Mouse (Mus musculus): ENCODE measurements around the gene Tns1. TPM values are rescaled to one million over a fixed set of nuclear protein-coding genes. Genes with fewer than 3 reads are reported as not detected.
A peak's percentile ranks its signal among the peaks of the same experiment; 100 is the strongest.

The Tns1 gene
- polyA plus RNA-seq, 1 experiment from 2014 or later = 84.7 TPM

DNA sequence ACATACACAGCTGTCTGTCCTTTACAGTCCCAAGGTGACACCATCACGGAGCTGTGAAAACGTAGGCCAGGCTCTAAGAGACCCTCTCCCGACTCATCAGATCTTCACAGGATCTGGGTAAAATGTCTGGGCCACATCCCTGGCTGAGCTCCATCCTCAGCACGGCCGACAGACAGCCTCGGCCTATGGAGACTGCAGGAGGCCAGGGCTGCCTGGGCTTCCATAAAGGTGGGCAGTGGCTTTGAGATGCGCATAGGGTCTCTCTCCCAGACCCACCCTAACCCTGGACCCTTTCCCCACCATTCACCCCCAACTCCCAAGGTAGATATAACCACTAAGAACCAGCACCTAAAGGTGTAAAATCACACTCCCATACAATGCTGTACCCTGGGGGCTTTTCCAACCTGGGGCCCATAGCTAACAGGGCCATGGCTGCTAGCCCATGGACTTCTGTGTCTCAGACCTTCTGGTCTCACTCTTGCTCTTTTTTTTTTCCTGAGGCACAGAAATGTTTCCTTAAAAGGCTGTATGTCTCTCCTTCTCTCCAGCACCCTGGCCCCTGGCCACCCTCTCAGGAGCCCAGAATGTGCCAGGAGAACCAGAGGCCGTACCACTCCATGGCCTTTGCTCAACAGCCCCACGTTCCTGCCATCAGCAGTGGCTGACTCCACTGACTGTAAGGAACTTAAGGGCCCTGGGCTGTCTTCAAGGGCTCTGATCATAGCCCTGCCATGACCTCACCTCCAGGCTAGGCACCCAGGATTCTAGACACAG, 106.7 kb downstream of the Tns1 start:
- 98% methylated on average over 9 of the region's 9 CpGs for WGBS (ENCODE audit: missing documents)
- Histone ChIP-seq H3K27ac (no peak overlapping the region), H3K79me2 (ENCODE audit: inconsistent target) (no peaks in the 10 kb centered on the region)

DNA sequence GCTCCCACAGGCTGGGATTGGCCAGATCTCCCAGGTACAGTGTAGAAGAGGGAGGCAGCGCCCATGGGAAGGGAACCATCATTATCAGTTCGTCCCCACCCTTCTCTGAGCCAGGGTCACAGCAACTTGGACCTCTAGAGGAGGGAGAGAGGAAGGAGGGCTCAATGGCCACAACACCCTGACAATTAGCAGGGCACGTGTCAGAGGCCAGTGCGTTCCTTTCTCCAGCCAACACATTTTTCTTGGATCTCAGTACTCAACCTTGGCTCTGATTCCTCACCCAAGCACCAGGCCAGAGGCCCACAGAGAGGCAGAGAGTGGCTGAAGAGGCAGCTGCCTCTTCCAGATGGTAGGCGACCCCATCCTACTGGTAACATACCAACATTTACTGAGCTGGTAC, 107.6 kb downstream of the Tns1 start:
- no peak overlapping the region for H3K27ac ChIP-seq
- H3K4me3 ChIP-seq (ENCODE audit: inconsistent target) = no peak overlapping the region
- H3K36me3 ChIP-seq (ENCODE audit: inconsistent target) = no peaks in the 10 kb centered on the region
- H3K79me2 ChIP-seq (ENCODE audit: inconsistent target) = no peaks in the 10 kb centered on the region
- 100% methylated on average over 5 of the region's 5 CpGs for WGBS (ENCODE audit: missing documents)

More for the DNA sequence above, 106.7 kb downstream of the Tns1 start:
- no peak overlapping the region for H3K4me3 ChIP-seq (ENCODE audit: inconsistent target)
- no peaks in the 10 kb centered on the region for H3K36me3 ChIP-seq (ENCODE audit: inconsistent target)

DNA sequence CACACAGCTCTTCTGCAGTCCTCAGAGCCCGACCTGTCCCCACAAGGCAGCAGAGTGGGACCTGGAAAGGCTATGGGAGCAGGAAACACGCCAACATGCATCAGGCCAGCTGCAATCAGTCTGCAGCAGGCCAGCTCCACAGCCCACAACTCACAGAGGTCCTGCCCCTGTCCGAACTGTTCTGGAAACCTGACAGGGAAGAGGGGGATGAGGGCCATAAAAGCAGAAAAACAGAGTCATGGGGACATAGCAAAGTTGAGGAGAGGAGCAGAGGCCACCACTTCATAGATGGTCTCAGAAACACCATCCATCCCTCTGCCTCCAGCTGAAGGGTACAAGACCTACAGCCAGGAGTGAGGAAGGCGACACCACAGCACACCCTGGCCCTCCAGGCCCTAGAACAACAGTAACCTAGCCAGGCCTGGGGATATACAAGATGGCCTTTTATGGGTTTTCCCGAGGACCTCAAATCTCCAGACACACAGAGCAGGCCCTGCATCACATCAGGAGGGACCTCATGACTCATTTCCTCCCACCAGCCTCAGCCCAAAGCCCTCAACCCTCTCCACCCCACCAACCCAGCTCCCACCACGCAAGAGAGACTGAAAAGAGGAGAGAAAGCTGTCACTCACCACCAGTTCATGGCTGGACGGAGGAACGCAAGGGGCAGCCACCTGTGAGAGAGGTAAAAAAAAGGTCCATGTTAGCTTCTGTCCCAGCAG, 108.6 kb downstream of the Tns1 start:
- Histone ChIP-seq H3K4me3 (ENCODE audit: inconsistent target) (no peak overlapping the region), H3K79me2 (ENCODE audit: inconsistent target) (no peaks in the 10 kb centered on the region), H3K27ac (no peak overlapping the region), H3K36me3 (ENCODE audit: inconsistent target) (no peaks in the 10 kb centered on the region)
- WGBS (ENCODE audit: missing documents) = 73% methylated on average over 8 of the region's 8 CpGs

DNA sequence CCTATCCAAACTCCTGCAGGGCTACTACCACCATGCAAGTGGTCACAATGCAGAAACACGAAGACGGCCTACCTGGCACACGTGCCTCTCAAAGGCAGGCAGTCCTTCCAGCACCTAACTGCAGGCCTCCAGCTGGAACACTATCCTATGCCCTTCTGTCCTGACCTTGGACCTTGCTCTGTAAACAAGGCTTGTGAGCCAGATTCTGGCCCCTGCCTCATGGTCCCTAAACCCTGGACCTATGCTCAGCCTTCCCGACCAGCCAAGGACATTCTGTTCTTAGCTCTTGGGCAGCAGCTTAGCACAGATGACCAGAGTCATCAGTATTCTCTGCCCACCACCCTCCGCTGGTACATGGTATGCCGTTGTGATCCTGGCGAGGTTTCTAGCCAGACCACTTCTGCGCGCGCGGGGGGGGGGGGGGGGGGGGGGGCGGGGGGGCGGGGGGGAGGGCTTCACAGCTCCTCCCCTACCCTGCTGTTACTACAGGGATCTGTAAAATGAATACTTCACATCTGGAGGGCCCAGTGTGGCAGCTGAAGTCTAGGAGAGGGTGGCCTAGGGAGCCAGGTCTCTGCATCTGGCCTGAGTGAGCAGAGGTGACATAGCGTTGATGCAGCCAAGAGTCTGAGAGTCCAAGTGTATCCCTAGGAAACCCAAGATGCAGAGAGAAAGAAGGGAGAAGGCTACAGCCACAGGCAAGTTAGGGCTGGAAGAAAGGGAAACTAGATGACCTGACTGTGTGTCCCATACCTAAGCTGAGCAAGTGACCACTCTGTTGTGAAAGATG, 109.5 kb downstream of the Tns1 start:
- H3K27ac ChIP-seq = no peak overlapping the region
- H3K79me2 ChIP-seq (ENCODE audit: inconsistent target) = no peaks in the 10 kb centered on the region
- no peaks in the 10 kb centered on the region for H3K36me3 ChIP-seq (ENCODE audit: inconsistent target)
- no peak overlapping the region for H3K4me3 ChIP-seq (ENCODE audit: inconsistent target)
- WGBS (ENCODE audit: missing documents) = 96% methylated on average over 5 of the region's 14 CpGs

DNA sequence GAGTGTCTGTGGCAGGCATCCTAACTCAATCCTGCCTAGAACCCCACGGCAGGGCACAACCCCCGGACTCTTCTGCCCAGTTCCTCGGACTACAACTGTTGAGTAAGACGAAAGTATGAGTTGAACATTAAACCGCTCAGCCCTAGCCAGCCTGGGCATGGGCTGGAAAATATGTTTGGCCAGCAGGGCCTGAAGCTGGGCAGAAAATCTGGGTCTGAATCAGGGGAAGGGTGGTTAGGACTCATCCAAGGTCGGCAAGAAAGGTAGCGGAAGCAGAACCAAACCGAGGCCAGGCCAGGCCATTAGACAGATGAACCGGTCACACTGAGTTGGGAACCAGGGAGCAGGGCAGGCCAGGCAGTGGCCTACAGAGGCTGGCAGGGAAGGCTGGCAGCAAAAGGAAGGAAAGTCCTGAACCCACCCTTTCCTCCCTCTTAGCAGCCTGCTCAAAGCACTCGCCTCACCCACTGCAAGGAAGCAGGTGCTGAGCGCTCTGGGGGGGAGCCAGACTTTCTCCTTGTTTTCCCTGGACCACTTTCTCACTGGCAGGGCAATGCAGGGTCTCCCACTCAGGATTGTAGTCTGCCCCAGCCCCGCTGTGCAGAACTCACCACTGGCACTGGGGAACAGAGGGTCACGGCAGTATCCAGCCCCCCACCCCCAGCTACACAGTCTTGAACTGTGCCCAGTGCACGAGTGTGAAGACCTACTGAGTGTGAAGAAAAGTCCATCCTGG, 110.8 kb downstream of the Tns1 start:
- 86% methylated on average over 14 of the region's 14 CpGs for WGBS (ENCODE audit: missing documents)
- H3K4me3 ChIP-seq (ENCODE audit: inconsistent target) = no peak overlapping the region
- no peaks in the 10 kb centered on the region for H3K79me2 ChIP-seq (ENCODE audit: inconsistent target)
- no peak overlapping the region for H3K27ac ChIP-seq
- H3K36me3 ChIP-seq (ENCODE audit: inconsistent target) = no peaks in the 10 kb centered on the region

DNA sequence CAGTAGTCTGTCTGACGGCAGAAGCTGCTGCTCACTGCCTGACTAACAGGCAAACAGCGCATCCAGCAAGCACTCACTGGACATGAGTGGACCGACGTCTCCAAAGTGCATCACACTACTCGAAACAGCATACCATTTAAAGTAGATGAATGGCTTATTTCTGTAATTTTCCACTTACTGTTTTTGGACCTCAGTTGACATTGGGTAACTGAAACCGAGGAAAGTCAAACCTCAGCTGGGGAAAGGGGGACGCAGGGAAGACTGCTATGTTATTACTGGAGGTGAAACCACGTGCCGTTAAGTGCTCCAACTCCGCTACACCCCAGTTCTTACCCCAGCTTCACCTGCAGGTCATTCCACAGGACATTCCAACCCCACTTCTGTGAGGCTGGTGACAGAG, 111.5 kb downstream of the Tns1 start:
- WGBS (ENCODE audit: missing documents) = 90% methylated on average over 10 of the region's 10 CpGs
- H3K79me2 ChIP-seq (ENCODE audit: inconsistent target) = no peaks in the 10 kb centered on the region
- no peak overlapping the region for H3K4me3 ChIP-seq (ENCODE audit: inconsistent target)
- no peaks in the 10 kb centered on the region for H3K36me3 ChIP-seq (ENCODE audit: inconsistent target)
- no peak overlapping the region for H3K27ac ChIP-seq

DNA sequence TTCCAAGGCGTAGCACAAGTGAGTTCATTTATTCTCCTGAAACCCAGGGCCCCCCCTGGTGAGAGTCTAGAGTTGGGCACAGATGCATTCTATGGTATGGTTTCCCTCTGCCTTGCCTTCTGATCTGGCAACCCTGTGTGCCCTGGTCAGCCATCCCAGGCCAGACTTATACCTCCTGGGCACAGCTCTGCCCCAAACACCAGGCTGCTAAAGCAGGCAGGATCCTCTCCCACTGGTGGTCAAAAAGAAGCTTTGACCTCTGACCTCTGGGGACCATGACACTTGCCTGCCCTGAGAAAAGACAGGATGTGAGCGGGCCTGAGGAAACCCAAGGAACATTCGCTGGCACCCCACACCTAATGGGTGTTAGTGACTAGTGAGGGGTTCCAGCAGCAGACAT, 114.8 kb downstream of the Tns1 start:
- Histone ChIP-seq H3K4me3 (ENCODE audit: inconsistent target) (no peak overlapping the region), H3K27ac (no peak overlapping the region), H3K36me3 (ENCODE audit: inconsistent target) (no peaks in the 10 kb centered on the region), H3K79me2 (ENCODE audit: inconsistent target) (no peaks in the 10 kb centered on the region)
- 100% methylated on average over 3 of the region's 3 CpGs for WGBS (ENCODE audit: missing documents)

DNA sequence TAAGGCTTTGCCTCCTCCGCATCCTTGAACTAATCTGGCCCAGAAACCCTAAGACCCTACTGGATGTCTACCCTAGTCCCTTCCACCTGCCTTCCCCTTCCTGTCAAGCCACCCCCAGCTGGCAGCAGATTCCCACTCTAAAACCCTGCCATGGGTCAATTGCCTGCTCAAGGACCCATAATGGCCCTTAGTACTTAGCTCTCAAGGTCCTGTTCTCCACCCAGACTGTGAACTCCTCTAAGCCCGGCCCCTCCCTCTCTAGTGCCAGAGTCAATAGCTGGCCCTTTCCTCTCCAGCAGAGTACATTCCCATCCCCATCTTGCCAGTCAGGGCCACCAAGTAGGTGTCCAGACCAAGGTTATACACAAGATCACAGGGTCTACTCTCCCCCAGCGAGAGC, 115.3 kb downstream of the Tns1 start:
- 98% methylated on average over 3 of the region's 3 CpGs for WGBS (ENCODE audit: missing documents)
- no peaks in the 10 kb centered on the region for H3K79me2 ChIP-seq (ENCODE audit: inconsistent target)
- no peaks in the 10 kb centered on the region for H3K36me3 ChIP-seq (ENCODE audit: inconsistent target)
- no peak overlapping the region for H3K27ac ChIP-seq
- H3K4me3 ChIP-seq (ENCODE audit: inconsistent target) = no peak overlapping the region

DNA sequence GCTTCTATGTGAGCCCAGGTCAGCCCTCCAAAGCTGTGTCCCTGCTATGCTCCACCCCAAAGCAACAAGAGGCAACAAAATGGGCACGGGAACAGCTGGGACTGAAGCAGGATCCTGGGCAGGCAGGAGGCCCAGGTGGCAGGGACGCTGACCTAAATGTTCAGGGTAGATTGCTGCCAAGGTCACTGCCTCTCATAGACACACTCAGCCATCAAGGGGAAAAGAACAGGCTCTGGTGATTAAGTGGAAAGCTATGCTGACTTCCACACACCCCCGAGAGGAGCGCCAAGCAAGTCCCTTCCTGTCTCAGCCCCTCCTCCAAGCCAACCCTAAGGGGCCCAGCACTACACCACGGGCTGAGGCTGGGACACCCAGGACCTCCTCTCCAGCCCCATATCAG, 115.8 kb downstream of the Tns1 start:
- Histone ChIP-seq H3K27ac (no peak overlapping the region), H3K79me2 (ENCODE audit: inconsistent target) (no peaks in the 10 kb centered on the region), H3K36me3 (ENCODE audit: inconsistent target) (no peaks in the 10 kb centered on the region), H3K4me3 (ENCODE audit: inconsistent target) (no peak overlapping the region)
- 61% methylated on average over 5 of the region's 5 CpGs for WGBS (ENCODE audit: missing documents)

DNA sequence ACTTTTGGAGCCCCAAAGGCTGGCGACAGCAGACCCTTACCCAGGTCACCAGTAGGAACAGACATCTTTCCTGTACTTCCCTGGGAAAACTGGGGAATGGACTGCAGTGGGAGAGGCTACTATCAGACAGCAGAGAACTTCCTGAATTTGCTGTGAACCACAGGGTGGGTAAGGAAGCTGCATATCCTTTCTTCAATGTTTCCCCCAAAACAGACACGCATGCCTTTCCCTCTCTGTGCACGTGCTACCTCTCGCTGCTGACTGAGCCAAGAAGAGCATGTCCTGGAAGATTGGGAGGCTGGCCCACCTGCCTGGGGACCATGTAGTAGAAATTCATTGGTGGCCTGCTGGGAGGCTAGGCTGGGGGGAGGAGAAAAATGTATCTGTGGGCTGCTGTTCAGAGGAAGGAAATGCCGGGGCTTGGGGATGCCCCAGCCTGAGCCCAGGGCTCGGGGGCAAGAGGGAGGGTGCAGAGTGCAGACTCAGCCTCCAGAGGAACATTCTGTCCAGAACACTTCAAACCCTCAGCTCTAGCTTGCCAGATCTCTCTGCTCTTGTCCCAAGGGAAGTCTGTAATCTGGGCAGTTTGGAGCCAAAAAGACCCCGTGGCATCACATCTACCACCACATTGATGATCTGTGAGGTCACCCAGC, 116.7 kb downstream of the Tns1 start:
- 17% methylated on average over 7 of the region's 7 CpGs for WGBS (ENCODE audit: missing documents)
- no peak overlapping the region for H3K27ac ChIP-seq
- H3K36me3 ChIP-seq (ENCODE audit: inconsistent target) = no peaks in the 10 kb centered on the region
- no peaks in the 10 kb centered on the region for H3K79me2 ChIP-seq (ENCODE audit: inconsistent target)
- H3K4me3 ChIP-seq (ENCODE audit: inconsistent target) = no peak overlapping the region

DNA sequence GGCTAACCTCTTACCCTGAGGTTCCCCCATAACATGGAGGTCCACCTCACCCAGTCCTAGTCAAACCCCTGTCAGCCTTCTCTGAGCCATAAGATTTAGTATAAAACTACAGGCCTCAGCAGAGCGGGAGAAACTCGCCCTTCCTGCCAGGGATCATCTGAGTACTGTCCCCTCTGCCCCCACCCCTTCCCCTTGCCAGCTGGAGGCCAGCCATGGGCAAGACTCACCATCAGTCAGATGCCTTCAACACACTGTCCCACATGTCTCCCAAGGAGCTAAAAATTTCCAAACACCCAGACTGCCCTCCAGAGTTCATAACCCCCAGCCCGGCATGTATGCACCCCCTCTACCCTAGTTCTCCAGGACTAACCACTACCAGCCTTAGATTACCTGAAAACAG, 119.2 kb downstream of the Tns1 start:
- Histone ChIP-seq H3K79me2 (ENCODE audit: inconsistent target) (peaks cover 6% of the 10 kb centered on the region; the same call in 1 of the 2 replicates), H3K27ac (no peak overlapping the region), H3K4me3 (ENCODE audit: inconsistent target) (no peak overlapping the region), H3K36me3 (ENCODE audit: inconsistent target) (no peaks in the 10 kb centered on the region)
- 83% methylated on average over 3 of the region's 3 CpGs for WGBS (ENCODE audit: missing documents)

DNA sequence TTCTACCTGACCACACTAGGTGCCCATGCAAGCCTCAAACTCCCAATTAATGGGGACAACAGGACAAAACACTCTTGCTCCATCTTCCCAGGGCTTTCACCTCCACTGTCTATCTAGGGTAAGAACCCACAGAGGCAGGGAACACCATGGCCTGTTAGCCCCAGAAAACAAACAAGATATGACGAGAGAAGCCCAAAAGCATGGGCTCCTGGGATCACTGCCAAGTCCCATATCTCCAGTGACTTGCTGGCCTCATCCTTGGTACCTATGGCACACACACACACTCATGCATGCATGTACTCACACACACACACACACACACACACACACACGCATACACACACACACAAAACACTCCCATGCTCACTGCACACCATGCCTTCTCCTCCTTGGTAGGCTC, 120.5 kb downstream of the Tns1 start:
- Histone ChIP-seq H3K79me2 (ENCODE audit: inconsistent target) (peaks cover 13% of the 10 kb centered on the region), H3K27ac (no peak overlapping the region), H3K36me3 (ENCODE audit: inconsistent target) (no peaks in the 10 kb centered on the region), H3K4me3 (ENCODE audit: inconsistent target) (no peak overlapping the region)
- 89% methylated on average over 2 of the region's 2 CpGs for WGBS (ENCODE audit: missing documents)

DNA sequence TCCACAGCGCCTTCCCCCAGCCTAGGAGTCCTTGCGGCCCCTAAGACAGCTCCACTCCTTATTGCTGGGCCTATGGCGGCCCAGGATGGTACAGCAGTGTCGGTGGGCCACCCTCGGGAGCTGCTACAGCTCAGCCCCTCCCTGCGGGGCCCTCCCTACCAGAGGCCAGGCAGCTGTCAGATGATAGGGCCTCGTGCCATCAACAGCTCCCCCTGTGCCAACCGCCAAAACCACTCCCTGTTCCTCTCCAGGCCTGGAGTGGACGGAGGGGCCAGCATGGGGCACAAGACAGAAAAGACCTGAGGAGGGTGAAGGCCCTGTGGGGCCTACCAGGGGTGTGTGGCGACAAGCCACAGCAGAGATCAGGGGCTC, 122.8 kb downstream of the Tns1 start:
- WGBS (ENCODE audit: missing documents) = 45% methylated on average over 10 of the region's 10 CpGs
- peak overlapping the region; percentile 29; the same call in 1 of the 2 replicates for H3K4me3 ChIP-seq (ENCODE audit: inconsistent target)

More for the DNA sequence above, 122.8 kb downstream of the Tns1 start:
- Histone ChIP-seq H3K27ac (peak overlapping the region; percentile 49), H3K79me2 (ENCODE audit: inconsistent target) (peaks cover 27% of the 10 kb centered on the region), H3K36me3 (ENCODE audit: inconsistent target) (no peaks in the 10 kb centered on the region)

Data from macrophage (primary cell).